ENCODE assay signal across 8 mouse cellular contexts in the genomic region with DNA sequence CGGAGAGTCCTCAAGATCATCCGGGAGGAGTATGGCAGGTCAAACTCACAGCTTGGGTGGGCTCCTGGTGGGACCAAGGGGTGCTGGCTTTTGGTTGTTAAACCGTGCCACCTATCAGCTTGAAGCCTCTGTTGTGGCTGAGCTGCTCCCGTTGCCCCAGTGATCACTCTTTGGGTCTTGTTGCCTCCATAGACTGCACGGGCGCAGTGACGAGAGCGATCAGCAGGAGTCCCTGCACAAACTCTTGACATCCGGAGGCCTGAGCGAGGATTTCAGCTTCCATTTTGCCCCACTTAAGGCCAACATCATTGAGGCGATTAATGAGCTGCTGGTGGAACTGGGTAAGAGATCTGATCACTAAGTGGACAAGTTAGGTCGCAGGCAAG. TPM values are rescaled to one million over a fixed set of nuclear protein-coding genes. Genes with fewer than 3 reads are reported as not detected.
A peak's percentile ranks its signal among the peaks of the same experiment; 100 is the strongest.
DNase-seq lines count a peak whose midpoint lies in the region; ATAC-seq lines count a peak whose summit lies in the region.

No protein-coding gene starts in this region.

- no peaks in the 10 kb centered on the region for H3K27me3 ChIP-seq in hindbrain, embryonic 14.5 days (ENCODE audit: control insufficient read depth, insufficient read depth, low read length)
- H3K27me3 ChIP-seq in stomach, embryonic 16.5 days (ENCODE audit: control insufficient read depth, insufficient read depth, low read length) = no peaks in the 10 kb centered on the region

- H3K4me2 ChIP-seq in hindbrain, embryonic 14.5 days (replicated peaks) = peak overlapping the region; percentile 81
- peak overlapping the region; percentile 95 for H3K4me2 ChIP-seq in stomach, embryonic 16.5 days (ENCODE audit: low read depth, low read length)

- peaks cover 35% of the 10 kb centered on the region for H3K36me3 ChIP-seq in hindbrain, embryonic 14.5 days (replicated peaks; ENCODE audit: control insufficient read depth, insufficient read depth)
- 0 out of 2 replicates have a peak, but pooled peaks cover 3% of the 10 kb centered on the region for H3K36me3 ChIP-seq in stomach, embryonic 16.5 days (ENCODE audit: control insufficient read depth, insufficient read depth, low read length)

- no peaks in the 10 kb centered on the region for H3K9me3 ChIP-seq in hindbrain, embryonic 14.5 days (ENCODE audit: control insufficient read depth, low read length)
- no peaks in the 10 kb centered on the region for H3K9me3 ChIP-seq in stomach, embryonic 16.5 days (replicated peaks; ENCODE audit: control insufficient read depth, low read length)

- peaks cover 16% of the 10 kb centered on the region for H3K4me1 ChIP-seq in hindbrain, embryonic 14.5 days (replicated peaks; ENCODE audit: control insufficient read depth, insufficient read depth, low read length)
- peaks cover 15% of the 10 kb centered on the region for H3K4me1 ChIP-seq in stomach, embryonic 16.5 days (ENCODE audit: control insufficient read depth, insufficient read depth, low read length)

- peak; percentile 20 for DNase-seq in cerebellum, adult 11-12 months
- DNase-seq in CD4-positive helper T cell, adult 2 months (ENCODE audit: low read depth, low spot score) = peak; percentile 69
- DNase-seq in cerebellum, postnatal 25 days = peak; percentile 17 to 26
- DNase-seq in hindbrain, embryonic 14.5 days (ENCODE audit: low spot score) = no peak
- peak; percentile 33 for DNase-seq in lung, postnatal 10 days
- no peak for DNase-seq in right cerebral cortex, postnatal 25 days

- 4% methylated on average over 12 of the region's 12 CpGs for WGBS in hindbrain, embryonic 14.5 days
- WGBS in stomach, embryonic 16.5 days = 2% methylated on average over 12 of the region's 12 CpGs

- peak overlapping the region; percentile 63 for H3K9ac ChIP-seq in hindbrain, embryonic 14.5 days
- peak overlapping the region; percentile 84 for H3K9ac ChIP-seq in stomach, embryonic 16.5 days (ENCODE audit: low read length)

- no peak for ATAC-seq in cerebellum, adult (ENCODE audit: insufficient number of reproducible peaks, low FRiP score, low TSS enrichment)
- no peak; the same call in 1 of the 2 replicates for ATAC-seq in hindbrain, embryonic 14.5 days (ENCODE audit: low FRiP score)
- no peak for ATAC-seq in stomach, embryonic 16.5 days (ENCODE audit: insufficient read depth, low FRiP score)

- H3K27ac ChIP-seq in hindbrain, embryonic 14.5 days = 0 out of 2 replicates have a peak overlapping the region, but pooled peaks have one; percentile 61
- H3K27ac ChIP-seq in stomach, embryonic 16.5 days (ENCODE audit: low read length) = peak overlapping the region; percentile 72

- peak overlapping the region; percentile 60 for H3K4me3 ChIP-seq in hindbrain, embryonic 14.5 days (replicated peaks; ENCODE audit: low read length)
- H3K4me3 ChIP-seq in stomach, embryonic 16.5 days (replicated peaks; ENCODE audit: low read length) = peak overlapping the region; percentile 85

RNA-seq across cellular contexts. Expression of a gene that starts 0.6 kb away (rescaled TPM):
- polyA plus RNA-seq in hindbrain, embryonic 14.5 days (2014; fragmentation: Nextera tagmentation; extraction: Ambion mirVana) = 68.6 and 77.6 TPM in 2 replicates
- polyA plus RNA-seq in stomach, embryonic 16.5 days (2015; fragmentation: Nextera tagmentation; extraction: Ambion mirVana) = 72.9 and 82.5 TPM in 2 replicates

RNA-seq across cellular contexts. Expression of a gene that starts 42.3 kb away (rescaled TPM):
- 7.9 and 8.3 TPM in 2 replicates for polyA plus RNA-seq in hindbrain, embryonic 14.5 days (2014; fragmentation: Nextera tagmentation; extraction: Ambion mirVana)
- polyA plus RNA-seq in stomach, embryonic 16.5 days (2015; fragmentation: Nextera tagmentation; extraction: Ambion mirVana) = 14.9 and 16.3 TPM in 2 replicates

RNA-seq across cellular contexts. Expression of a gene that starts 50.5 kb away (rescaled TPM):
- 9.4 and 9.5 TPM in 2 replicates for polyA plus RNA-seq in hindbrain, embryonic 14.5 days (2014; fragmentation: Nextera tagmentation; extraction: Ambion mirVana)
- polyA plus RNA-seq in stomach, embryonic 16.5 days (2015; fragmentation: Nextera tagmentation; extraction: Ambion mirVana) = 6.6 and 8.4 TPM in 2 replicates

Comparison
In these comparisons a context has a peak if more than half of its experiments do, and no peak if none do; other contexts are left out.
1. DNase-seq: peak in cerebellum, adult 11-12 months (single experiment), CD4-positive helper T cell, adult 2 months (single experiment), cerebellum, postnatal 25 days (2 of 2) and lung, postnatal 10 days (single experiment); none in hindbrain, embryonic 14.5 days (single experiment) and right cerebral cortex, postnatal 25 days (single experiment).